Mouse (Mus musculus): ENCODE results near the gene 1700020A23Rik. TPM values are rescaled to one million over a fixed set of nuclear protein-coding genes. Genes with fewer than 3 reads are reported as not detected.

The 1700020A23Rik gene
- polyA plus RNA-seq, 3 experiments from 2014 or later: not detected

GRCm38 (mm10) chr2:130451086-130451726 lies 46.1 kb downstream of the 1700020A23Rik start:
- ATAC-seq: no peak

GRCm38 (mm10) chr2:130451727-130452090 lies 46.6 kb downstream of the 1700020A23Rik start:
- ATAC-seq: no peak

- ATAC-seq: no peak
Measured at GRCm38 (mm10) chr2:130452266-130452665, 47.2 kb downstream of the 1700020A23Rik start.

GRCm38 (mm10) chr2:130453421-130453820 lies 48.4 kb downstream of the 1700020A23Rik start:
- ATAC-seq: no peak

- ATAC-seq: no peak
Measured at GRCm38 (mm10) chr2:130454748-130455370, 49.8 kb downstream of the 1700020A23Rik start.

Other genes starting within 250 kb of the 1700020A23Rik start
- 100 to 1,000 TPM; 297 to 418 (median 316) TPM for gene Snrpb, start 225.9 kb upstream of the 1700020A23Rik start, polyA plus RNA-seq (2017; shearing (Covaris generic))
- gene Tmc2, start 210.1 kb upstream of the 1700020A23Rik start, polyA plus RNA-seq (2017; shearing (Covaris generic)): not detected
- 100 to 1,000 TPM; 278 to 380 (median 357) TPM for gene Nop56, start 130.8 kb upstream of the 1700020A23Rik start, polyA plus RNA-seq (2017; shearing (Covaris generic))
- gene Idh3b, start 120.7 kb upstream of the 1700020A23Rik start, polyA plus RNA-seq (2017; shearing (Covaris generic)): 100 to 1,000 TPM; 147 to 175 (median 150) TPM
- gene Ebf4, start 110.1 kb upstream of the 1700020A23Rik start, polyA plus RNA-seq (2017; shearing (Covaris generic)): not detected
- under 1 TPM in 1 of 3 experiments, not detected in 2; 0.40 TPM for gene Cpxm1, start 7.7 kb upstream of the 1700020A23Rik start, polyA plus RNA-seq (2017; shearing (Covaris generic))
- not detected for gene Gm28372, start within 50 bp of the 1700020A23Rik start, polyA plus RNA-seq (2017; shearing (Covaris generic))
- not detected for gene Tmem239, start 1.2 kb downstream of the 1700020A23Rik start, polyA plus RNA-seq (2017; shearing (Covaris generic))
- gene Vps16, start 19.1 kb downstream of the 1700020A23Rik start, polyA plus RNA-seq (2017; shearing (Covaris generic)): 100 to 1,000 TPM; 165 to 250 (median 199) TPM
- 10 to 100 TPM; 11.9 to 14.9 (median 12.0) TPM for gene Pced1a, start 19.4 kb downstream of the 1700020A23Rik start, polyA plus RNA-seq (2017; shearing (Covaris generic))
- 10 to 100 TPM; 66.1 to 70.0 (median 69.6) TPM for gene Ptpra, start 45.0 kb downstream of the 1700020A23Rik start, polyA plus RNA-seq (2017; shearing (Covaris generic))
- 10 to 100 TPM; 20.8 to 29.7 (median 27.1) TPM for gene Mrps26, start 158.5 kb downstream of the 1700020A23Rik start, polyA plus RNA-seq (2017; shearing (Covaris generic))
- gene Oxt, start 170.9 kb downstream of the 1700020A23Rik start, polyA plus RNA-seq (2017; shearing (Covaris generic)): not detected
- gene Avp, start 177.3 kb downstream of the 1700020A23Rik start, polyA plus RNA-seq (2017; shearing (Covaris generic)): not detected
- 10 to 100 TPM in 2 of 3 experiments, 1 to 10 TPM in 1; 8.5 to 11.7 (median 10.3) TPM for gene Fastkd5, start 224.8 kb downstream of the 1700020A23Rik start, polyA plus RNA-seq (2017; shearing (Covaris generic))
- gene Ubox5, start 224.8 kb downstream of the 1700020A23Rik start, polyA plus RNA-seq (2017; shearing (Covaris generic)): 10 to 100 TPM in 2 of 3 experiments, 1 to 10 TPM in 1; 8.0 to 11.1 (median 10.6) TPM
- under 1 TPM in 2 of 3 experiments, not detected in 1; 0.09 to 0.21 TPM for gene Lzts3, start 237.5 kb downstream of the 1700020A23Rik start, polyA plus RNA-seq (2017; shearing (Covaris generic))